Comparison of ENCODE assay signal across 22 mouse cellular contexts in the genomic region with DNA sequence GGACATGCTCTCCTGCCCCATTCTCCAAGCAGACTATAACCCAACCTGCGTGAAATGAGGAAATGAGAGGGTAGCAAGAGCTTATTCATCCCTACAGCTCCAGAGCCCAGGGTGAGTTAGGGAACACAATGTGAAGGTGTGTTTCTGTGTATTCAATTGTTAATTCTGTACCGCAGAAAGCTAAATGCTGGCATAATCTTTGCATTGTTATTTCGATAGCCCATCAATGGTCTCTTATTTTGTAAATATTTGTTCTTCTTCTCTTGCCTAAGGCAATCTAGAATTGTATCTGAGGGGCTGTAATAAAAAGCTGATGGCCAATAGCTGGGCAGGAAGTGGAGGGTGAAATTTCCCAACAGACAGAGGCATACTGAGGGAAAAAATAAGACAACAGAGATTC.
"Had no signal": no experiment of that assay in that cellular context is flagged by ENCODE, and none has a peak within 500 bp of the region (broad histone marks: within the 10 kb centered on the region; RNA-seq: fewer than 3 reads in every experiment).

No protein-coding gene starts in this region.

- H3K9ac ChIP-seq: heart, embryonic 13.5 days; heart, embryonic 15.5 days; hindbrain, embryonic 12.5 days; hindbrain, embryonic 14.5 days; intestine, embryonic 15.5 days; limb, embryonic 13.5 days; limb, embryonic 15.5 days; liver, embryonic 12.5 days; liver, embryonic 14.5 days had no signal

- H3K36me3 ChIP-seq: heart, embryonic 13.5 days; heart, embryonic 15.5 days; hindbrain, embryonic 10.5 days; hindbrain, embryonic 12.5 days; intestine, embryonic 15.5 days; limb, embryonic 13.5 days; limb, embryonic 15.5 days; liver, embryonic 12.5 days had no signal

- H3K4me3 ChIP-seq: heart, embryonic 13.5 days; heart, embryonic 15.5 days; hindbrain, embryonic 10.5 days; hindbrain, embryonic 12.5 days; intestine, embryonic 15.5 days; layer of hippocampus, adult 2 months; limb, embryonic 13.5 days; limb, embryonic 15.5 days; liver, embryonic 12.5 days had no signal

- H3K27ac ChIP-seq: heart, embryonic 13.5 days; heart, embryonic 15.5 days; hindbrain, embryonic 10.5 days; hindbrain, embryonic 12.5 days; hindbrain, embryonic 14.5 days; intestine, embryonic 15.5 days; layer of hippocampus, adult 2 months; limb, embryonic 13.5 days; limb, embryonic 15.5 days; liver, embryonic 12.5 days; liver, embryonic 14.5 days had no signal

- DNase-seq: gastrocnemius, postnatal 10 days; gastrocnemius, postnatal 25 days; heart, adult 18-20 months; heart, postnatal 4 days; kidney, adult 18-20 months; kidney, adult 8-10 months; kidney, postnatal 10 days; kidney, postnatal 25 days; kidney, postnatal 4 days; layer of hippocampus, postnatal 36 days; left cerebral cortex, postnatal 4 days had no signal

- H3K4me1 ChIP-seq: heart, embryonic 13.5 days; heart, embryonic 15.5 days; intestine, embryonic 15.5 days; limb, embryonic 13.5 days; limb, embryonic 15.5 days; liver, embryonic 12.5 days had no signal

- H3K27me3 ChIP-seq: heart, embryonic 13.5 days; heart, embryonic 15.5 days; intestine, embryonic 15.5 days; limb, embryonic 13.5 days; limb, embryonic 15.5 days; liver, embryonic 12.5 days had no signal
